Mouse (Mus musculus): Measurements from ENCODE around the gene Abcc9.

- TF ChIP-seq POLR2A (IDR thresholded peaks at IDR 0.05; ENCODE audit: low read depth, low read length), result no peak
- no peak for TF ChIP-seq CTCF (conservative IDR thresholded peaks at IDR 0.05 in 1 of 2, IDR thresholded peaks at IDR 0.05 in 1 of 2; ENCODE audit: low read depth in 2 of 2, low read length in 2 of 2)
- TF ChIP-seq MAFK (IDR thresholded peaks at IDR 0.05; ENCODE audit: insufficient replicate concordance, low read length), result no peak
- no peak for TF ChIP-seq TCF12 (IDR thresholded peaks at IDR 0.05; ENCODE audit: low read depth, low read length)
- no peak for TF ChIP-seq MEF2A (IDR thresholded peaks at IDR 0.05; ENCODE audit: borderline replicate concordance, low read depth, low read length)
- TF ChIP-seq EP300 (IDR thresholded peaks at IDR 0.05; ENCODE audit: low read length), result no peak
- no peak for TF ChIP-seq RAD21 (IDR thresholded peaks at IDR 0.05; ENCODE audit: low read depth, low read length)
- no peak for TF ChIP-seq USF1 (IDR thresholded peaks at IDR 0.05; ENCODE audit: low read depth, low read length)
- no peak for TF ChIP-seq CHD1 (IDR thresholded peaks at IDR 0.05; ENCODE audit: low read depth, low read length)
- TF ChIP-seq MAX (IDR thresholded peaks at IDR 0.05; ENCODE audit: low read length), result no peak
- TF ChIP-seq MAZ (IDR thresholded peaks at IDR 0.05; ENCODE audit: low read depth, low read length), result no peak
- no peak for TF ChIP-seq HCFC1 (IDR thresholded peaks at IDR 0.05; ENCODE audit: low read depth, low read length)
- TF ChIP-seq GABPA (IDR thresholded peaks at IDR 0.05; ENCODE audit: insufficient replicate concordance, low read depth, low read length), result no peak
Measured at GRCm38 (mm10) chr6:142609401-142610373, 92.4 kb downstream of the Abcc9 start.
